Mouse (Mus musculus) brain, adult 2 months (tissue): Measurements from ENCODE around the gene Abl1.
A peak's percentile ranks its signal among the peaks of the same experiment; 100 is the strongest.
"Not testable (repeated sequence)": the region's sequence is repeated elsewhere in the genome, so short reads cannot be mapped to it uniquely, and the experiment has no call there.

ENCODE experiments used
- DNase-seq: peaks from one replicate; pipeline ENCODE4 v3.0.0; 2011; ENCODE audit warnings: low read depth, low spot score

The Abl1 gene

DNA sequence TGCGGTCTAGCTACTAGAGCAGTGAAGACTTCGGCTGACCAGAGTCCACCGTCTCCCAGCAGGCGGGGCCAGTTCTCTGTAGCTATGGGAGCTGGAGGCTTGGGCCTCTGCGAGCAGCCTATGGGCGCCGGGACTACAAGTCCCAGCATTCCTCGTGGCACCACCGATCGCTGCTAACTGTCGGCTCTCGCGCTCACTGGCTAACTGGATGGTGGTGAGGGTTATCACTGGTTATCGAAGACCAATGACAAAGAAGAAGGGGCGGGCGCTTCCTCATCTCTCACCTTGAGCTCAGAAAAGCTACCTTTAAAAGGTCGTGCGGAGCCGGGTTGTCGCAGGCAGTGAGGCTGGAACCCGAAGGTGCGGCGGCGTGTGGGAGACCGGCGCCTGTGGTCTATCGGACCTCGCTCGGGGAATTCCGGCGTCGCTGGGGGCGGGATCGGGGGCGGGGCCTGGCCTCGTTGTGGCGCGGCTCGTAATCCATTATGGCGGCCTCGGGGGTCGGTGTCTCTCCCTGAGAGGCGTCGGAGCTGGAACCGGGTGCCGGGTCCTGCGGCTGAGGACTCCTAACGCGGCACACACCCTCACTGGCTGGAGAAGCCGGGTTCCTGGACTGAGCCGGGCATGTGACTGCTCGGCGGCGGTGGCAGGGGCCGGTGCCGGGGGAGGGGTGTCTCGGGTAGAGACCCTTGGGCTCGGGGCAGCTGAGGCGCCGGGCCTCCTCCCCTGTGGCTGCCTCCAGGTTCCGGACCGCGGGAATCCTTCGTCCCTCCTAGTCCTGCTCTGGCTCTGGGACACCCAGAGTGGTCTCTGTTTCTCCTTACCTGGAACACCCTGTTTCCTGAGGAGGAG is at the start of gene Abl1:
Gene Abl1 (plus strand): TSS at position 303 of the 852 bp plus-strand sequence.
- DNase-seq = peak; percentile 99

- no peak for DNase-seq
These were observed 49.4 kb upstream of the Abl1 start for GRCm38 (mm10) chr2:31638581-31639465.

DNA sequence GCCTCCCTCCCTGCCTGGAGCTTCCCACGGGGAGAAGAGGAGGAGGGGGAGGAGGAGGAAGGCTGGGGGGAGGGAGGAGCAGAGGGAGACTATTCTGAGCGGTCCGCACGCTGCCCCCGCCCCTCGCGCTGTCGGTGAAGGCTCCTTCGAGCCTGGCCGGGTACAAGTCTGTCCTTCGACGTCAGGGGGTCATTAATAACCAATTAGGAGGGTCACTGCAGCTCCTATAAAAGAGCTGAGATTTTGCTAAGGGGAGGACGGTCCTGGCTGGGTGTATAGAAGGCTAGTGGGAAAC is 48.8 kb upstream of the Abl1 start:
- no peak for DNase-seq

DNA sequence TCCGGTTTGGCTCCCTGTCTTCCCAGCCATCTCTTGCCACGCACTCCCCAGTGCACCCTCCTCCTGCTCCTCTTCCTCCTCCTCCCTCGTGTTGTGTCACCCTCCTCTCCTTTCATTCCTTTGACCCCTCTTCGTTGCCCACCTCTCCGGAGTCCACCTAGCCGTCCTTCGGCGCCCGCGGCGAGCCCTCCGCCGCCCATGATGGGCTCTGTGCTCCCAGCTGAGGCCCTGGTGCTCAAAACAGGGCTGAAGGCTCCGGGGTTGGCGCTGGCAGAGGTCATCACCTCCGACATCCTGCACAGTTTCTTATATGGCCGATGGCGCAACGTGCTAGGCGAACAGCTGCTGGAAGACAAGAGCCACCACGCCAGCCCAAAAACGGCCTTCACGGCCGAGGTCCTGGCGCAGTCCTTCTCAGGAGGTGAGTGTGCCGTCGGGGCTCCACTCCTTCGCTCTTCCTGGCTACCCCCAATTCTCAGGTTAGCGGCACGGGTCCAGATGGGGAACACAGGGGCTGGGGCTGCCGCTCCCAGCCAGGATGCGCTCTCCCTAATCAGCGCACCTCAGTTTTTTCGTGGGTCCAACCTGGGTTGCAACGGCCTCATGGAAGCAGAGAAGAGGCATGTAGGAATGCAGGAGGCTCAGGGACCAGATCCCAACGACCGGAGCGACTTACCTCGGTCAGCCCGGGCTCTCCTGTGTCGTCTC is 48.1 kb upstream of the Abl1 start, which contains the start of gene Prdm12:
Gene Prdm12 (plus strand): TSS at position 137 of the 708 bp plus-strand sequence.
- no peak for DNase-seq

- DNase-seq = no peak
These were observed 47.3 kb upstream of the Abl1 start for GRCm38 (mm10) chr2:31640609-31641507.

- DNase-seq = no peak
These were observed 46.7 kb upstream of the Abl1 start for GRCm38 (mm10) chr2:31641508-31641830.

GRCm38 (mm10) chr2:31641929-31642328 is 46.2 kb upstream of the Abl1 start:
- DNase-seq = no peak

DNA sequence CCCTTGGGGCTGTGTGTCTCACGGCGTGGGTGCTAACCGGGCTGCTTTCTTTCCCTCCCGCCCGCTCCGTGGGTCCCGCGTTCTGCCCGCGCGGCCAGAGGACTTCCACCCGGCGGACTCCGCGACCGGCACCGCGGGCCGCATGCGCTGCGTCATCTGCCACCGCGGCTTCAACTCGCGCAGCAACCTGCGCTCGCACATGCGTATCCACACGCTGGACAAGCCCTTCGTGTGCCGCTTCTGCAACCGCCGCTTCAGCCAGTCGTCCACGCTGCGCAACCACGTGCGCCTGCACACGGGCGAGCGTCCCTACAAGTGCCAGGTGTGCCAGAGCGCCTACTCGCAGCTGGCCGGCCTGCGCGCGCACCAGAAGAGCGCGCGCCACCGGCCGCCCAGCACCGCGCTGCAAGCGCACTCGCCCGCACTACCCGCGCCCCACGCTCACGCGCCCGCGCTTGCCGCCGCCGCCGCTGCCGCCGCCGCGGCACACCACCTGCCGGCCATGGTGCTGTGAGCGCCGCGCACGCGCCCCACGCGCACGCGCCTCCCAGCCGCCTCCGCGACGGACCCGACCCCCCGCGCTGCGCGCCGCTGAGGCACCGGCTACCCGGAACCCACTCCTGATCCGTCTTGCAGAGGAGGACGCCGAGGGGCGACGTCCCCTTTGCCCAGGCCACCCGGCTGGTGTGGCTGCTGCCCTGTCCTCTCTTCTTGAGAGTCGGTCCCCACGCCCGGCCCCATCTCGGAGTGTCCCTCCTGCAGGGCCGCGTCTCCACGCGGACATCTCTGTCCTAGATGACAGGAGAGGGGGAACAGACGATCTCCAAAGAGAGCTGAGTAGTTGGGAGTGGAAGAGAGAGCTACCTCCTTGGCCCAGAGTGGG is 34.0 kb upstream of the Abl1 start:
- DNase-seq = peak; percentile 90

DNA sequence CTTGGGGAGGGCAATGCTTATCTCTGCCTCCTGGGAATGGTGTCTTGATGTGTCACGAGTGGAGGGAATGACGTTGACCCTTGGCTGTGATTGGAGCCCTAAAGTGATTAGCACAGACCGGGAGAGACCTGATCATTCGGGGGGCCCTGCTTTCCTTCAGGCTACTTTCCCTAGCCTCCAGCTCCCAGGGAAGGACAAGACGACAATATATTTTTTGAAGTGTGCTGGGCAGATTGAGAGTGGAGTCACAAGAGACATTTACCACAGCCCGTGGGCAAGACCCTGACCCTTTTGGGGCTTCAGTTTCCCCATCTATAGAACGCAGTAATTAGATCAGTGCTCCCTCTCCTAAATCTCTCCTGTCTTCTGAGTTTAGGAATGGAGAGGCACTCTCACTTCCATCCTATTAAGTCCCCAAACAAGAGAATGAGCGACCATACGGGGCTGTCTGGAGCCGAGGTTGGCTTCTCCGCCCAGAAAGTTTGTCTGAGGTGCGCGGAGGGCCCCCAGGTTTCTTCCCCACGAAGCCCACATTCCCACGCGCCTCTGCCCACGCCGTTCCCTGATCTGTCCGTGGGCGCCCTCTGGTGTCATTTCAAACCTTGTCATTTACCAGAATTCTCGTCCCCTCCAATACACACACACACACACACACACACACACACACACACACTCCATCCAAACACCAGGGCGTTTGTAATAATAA is 33.2 kb upstream of the Abl1 start:
- DNase-seq = peak; percentile 73

DNA sequence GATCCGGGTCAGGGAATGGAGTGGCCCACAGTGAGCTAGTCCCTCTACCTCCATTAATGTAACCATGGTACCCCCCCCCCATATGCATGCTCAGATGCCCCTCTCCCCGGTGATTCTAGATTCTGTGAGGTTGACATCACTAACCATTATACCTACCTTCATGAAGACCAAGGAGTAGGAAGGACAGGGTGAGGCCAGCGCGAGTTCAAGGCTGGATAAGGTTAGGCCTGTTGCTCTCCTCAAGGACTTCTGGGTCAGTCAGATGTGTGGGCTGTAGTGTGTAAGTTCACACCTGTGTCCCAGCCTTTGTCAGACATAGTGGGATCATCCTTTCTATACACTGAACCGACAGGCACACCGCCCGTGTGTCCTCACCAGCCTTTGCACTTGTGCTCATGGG is 31.8 kb upstream of the Abl1 start:
- no peak for DNase-seq

DNA sequence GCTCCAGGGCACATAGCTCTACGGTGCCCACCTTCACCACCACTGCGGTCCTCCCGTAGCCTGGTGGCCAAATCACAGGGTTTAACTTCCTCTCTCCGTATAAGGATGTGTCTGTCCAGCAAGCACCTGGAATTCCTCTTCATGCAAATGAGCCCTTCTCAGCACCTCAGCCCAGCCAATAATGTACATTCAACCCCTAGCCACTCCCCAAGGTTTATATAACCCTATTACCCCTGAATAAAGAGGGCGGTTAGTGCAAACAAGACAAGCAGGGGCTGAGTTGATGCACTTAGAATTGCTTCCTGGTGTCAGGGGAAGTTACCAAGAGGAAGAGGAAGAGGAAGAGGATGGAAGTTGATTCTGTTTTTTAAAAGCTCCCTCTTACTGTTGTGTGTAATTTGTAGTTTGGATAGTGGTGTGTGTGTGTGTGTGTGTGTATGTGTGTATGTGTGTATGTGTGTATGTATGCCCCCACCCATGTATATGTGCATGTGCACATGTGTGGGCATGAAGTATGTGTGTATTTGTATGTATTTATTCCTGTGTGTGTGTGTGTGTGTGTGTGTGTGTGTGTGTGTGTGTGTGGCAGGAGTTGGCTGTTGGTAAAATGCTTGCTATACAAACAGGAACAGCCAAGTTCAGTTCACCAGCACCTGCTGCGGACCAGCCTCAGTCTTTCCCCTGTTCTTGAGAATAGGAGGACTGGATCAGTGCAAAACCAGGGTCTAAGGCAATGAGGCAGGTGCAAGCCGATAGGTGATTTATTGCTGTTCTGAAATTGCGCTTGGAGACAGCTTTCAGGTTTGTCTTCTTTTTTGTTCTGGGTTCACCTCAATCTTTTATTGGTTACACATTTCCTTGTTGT is 25.0 kb upstream of the Abl1 start:
- no peak for DNase-seq

DNA sequence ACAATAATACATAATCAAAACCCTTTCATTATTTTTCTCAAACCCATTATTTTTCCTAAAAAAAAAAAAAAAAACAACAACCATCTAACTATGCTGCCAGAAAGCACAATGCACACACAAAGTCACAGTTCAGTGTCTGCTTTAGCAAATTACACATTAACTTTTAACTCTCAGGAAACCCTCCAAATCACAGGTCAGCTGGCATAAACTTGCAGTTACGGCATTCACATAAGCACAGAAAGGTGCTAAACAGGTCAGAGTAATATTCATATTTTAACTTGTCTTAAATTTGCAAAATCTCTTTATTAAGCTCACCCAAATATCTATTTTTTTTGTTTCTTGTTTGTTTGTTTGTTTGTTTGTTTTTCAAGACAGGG is 24.4 kb upstream of the Abl1 start:
- DNase-seq = no peak

DNA sequence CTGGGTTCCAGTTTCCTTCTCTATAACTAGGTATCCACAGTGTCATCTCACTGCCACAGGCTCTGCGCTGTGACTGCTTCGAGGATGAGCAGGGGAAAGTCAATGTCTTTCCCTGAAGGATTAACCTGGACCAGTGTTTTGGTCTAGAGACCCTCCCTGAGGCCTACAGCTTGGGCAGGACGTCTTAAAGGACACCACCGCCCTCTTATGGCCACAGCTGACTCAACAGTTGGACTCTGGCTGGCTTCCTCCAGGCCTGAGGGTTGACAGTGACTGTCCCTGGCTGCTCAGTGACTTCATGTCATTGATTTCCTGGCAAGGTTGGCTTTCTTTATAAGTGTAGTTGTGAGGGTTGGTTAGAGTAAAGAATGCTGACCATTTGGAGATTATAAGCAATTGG is 20.8 kb upstream of the Abl1 start:
- DNase-seq = no peak

GRCm38 (mm10) chr2:31670551-31671035 is 17.6 kb upstream of the Abl1 start, which contains the start of gene Exosc2:
Exosc2 (plus strand) TSS chr2:31670715.
- DNase-seq = peak; percentile 98

GRCm38 (mm10) chr2:31678641-31679040 is 9.5 kb upstream of the Abl1 start:
- no peak for DNase-seq

- DNase-seq = not testable (repeated sequence)
These were observed 7.0 kb upstream of the Abl1 start for GRCm38 (mm10) chr2:31681051-31681707.

DNA sequence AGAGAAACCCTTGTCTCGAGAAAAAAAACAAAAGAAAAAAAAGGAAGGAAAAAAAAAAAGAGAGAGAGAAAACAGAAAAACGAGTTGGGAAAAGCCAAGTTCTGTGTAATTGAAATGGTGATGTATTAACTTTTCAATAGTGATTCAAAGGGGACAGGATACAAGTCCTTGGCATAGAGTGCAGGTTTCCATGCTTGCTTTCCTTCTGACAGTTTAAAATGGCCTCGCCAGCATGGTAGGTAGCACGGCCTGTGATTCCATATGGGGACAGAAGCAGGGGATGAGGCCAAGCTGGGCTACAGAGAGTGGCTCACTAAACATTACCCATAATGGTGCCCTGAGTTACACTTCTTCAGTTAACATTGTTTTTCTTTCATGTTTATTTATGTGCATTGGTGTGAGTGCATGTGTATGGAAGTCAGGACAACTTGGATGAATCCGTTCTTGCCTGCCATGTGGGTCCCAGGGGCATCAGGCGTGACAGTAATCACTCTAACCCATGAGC is 6.4 kb upstream of the Abl1 start:
- no peak for DNase-seq

- DNase-seq = peak; percentile 86
These were observed 4.5 kb upstream of the Abl1 start for GRCm38 (mm10) chr2:31683666-31684065.
